Mouse (Mus musculus) CH12.LX (cell line): ENCODE results near the gene Fstl4. TPM values are rescaled to one million over a fixed set of nuclear protein-coding genes. Genes with fewer than 3 reads are reported as not detected.
A peak's percentile ranks its signal among the peaks of the same experiment; 100 is the strongest.

Source experiments
- DNase-seq: peaks from one replicate; pipeline ENCODE4 v3.0.0-alpha.2; 2013; ENCODE audit errors: extremely low read depth
- H3K27ac ChIP-seq: 2 replicates; pipeline ENCODE4 v1.5.1; 2012; ENCODE audit warnings: low read depth, mild to moderate bottlenecking, control low read depth, moderate library complexity; ENCODE audit not compliant: insufficient read depth
- H3K27me3 ChIP-seq: replicated peaks from 2 replicates; pipeline ENCODE3; 2012; ENCODE audit warnings: inconsistent platforms
- H3K36me3 ChIP-seq, 2 experiments: replicated peaks in 1 of 2; 2 replicates each; pipeline versions ENCODE3 to v1.6.1; 2012; ENCODE audit warnings: inconsistent platforms in 1 of 2, low read length in 1 of 2, mild to moderate bottlenecking in 1 of 2, mixed read lengths in 1 of 2, moderate library complexity in 1 of 2; ENCODE audit not compliant: control insufficient read depth in 1 of 2, insufficient read depth in 1 of 2
- H3K4me1 ChIP-seq, 2 experiments: 2 replicates each; pipeline ENCODE4 v1.6.1; 2012; ENCODE audit warnings: inconsistent platforms in 1 of 2, moderate library complexity in 1 of 2; ENCODE audit not compliant: insufficient read depth in 2 of 2, control insufficient read depth in 1 of 2
- H3K4me2 ChIP-seq: 2 replicates; pipeline ENCODE4 v1.6.1; 2012; ENCODE audit warnings: low read depth, mild to moderate bottlenecking, control low read depth; ENCODE audit not compliant: poor library complexity, insufficient read depth, severe bottlenecking
- H3K4me3 ChIP-seq, 3 experiments: fragments of 150-350 bp in 1 of 3; sonication (generic) in 1 of 3; replicated peaks in 1 of 3; 2 replicates each; pipeline versions ENCODE3 to v1.5.1; 2011 to 2012; ENCODE audit warnings: low read depth in 2 of 3, low read length in 2 of 3, mild to moderate bottlenecking in 2 of 3, moderate library complexity in 2 of 3, control low read depth in 1 of 3, improper control_type of control experiment in 1 of 3, inconsistent platforms in 1 of 3, mixed read lengths in 1 of 3; ENCODE audit not compliant: poor library complexity in 1 of 3
- H3K79me2 ChIP-seq: replicated peaks from 2 replicates; pipeline ENCODE4 v1.6.1; 2012; ENCODE audit warnings: mild to moderate bottlenecking, moderate library complexity; ENCODE audit not compliant: control insufficient read depth, poor library complexity, insufficient read depth, severe bottlenecking; ENCODE audit errors: extremely low read depth
- H3K9ac ChIP-seq: 2 replicates; pipeline ENCODE4 v1.6.1; 2012; ENCODE audit warnings: low read depth, mild to moderate bottlenecking, control low read depth, moderate library complexity; ENCODE audit not compliant: insufficient read depth
- H3K9me3 ChIP-seq: replicated peaks from 2 replicates; pipeline ENCODE3; 2012; ENCODE audit warnings: low read length, inconsistent platforms, mixed read lengths
- CHD1 ChIP-seq: IDR thresholded peaks from 2 replicates; pipeline ENCODE4 v1.6.1; 2012; ENCODE audit warnings: low read depth, low read length, improper control_type of control experiment, inconsistent platforms
- E2F4 ChIP-seq: IDR thresholded peaks from 2 replicates; pipeline ENCODE4 v1.6.1; 2011; ENCODE audit warnings: low read depth, low read length, improper control_type of control experiment; ENCODE audit not compliant: insufficient replicate concordance
- ELF1 ChIP-seq: IDR thresholded peaks from 2 replicates; pipeline ENCODE4 v1.6.1; 2014; ENCODE audit warnings: low read depth, mild to moderate bottlenecking, inconsistent platforms, low read length, improper control_type of control experiment
- EP300 ChIP-seq: IDR thresholded peaks from 2 replicates; pipeline ENCODE4 v1.6.1; 2011; ENCODE audit warnings: low read length, improper control_type of control experiment
- HCFC1 ChIP-seq: IDR thresholded peaks from 2 replicates; pipeline ENCODE4 v1.6.1; 2012; ENCODE audit warnings: low read depth, mild to moderate bottlenecking, inconsistent platforms, low read length, improper control_type of control experiment
- IRF4 ChIP-seq: IDR thresholded peaks from 2 replicates; pipeline ENCODE4 v1.6.1; 2014; ENCODE audit warnings: low read depth, mild to moderate bottlenecking, inconsistent platforms, low read length, improper control_type of control experiment
- JUND ChIP-seq: conservative IDR thresholded peaks from 2 replicates; pipeline ENCODE4 v1.6.1; 2011; ENCODE audit warnings: low read depth, low read length, improper control_type of control experiment
- KAT2A ChIP-seq: IDR thresholded peaks from 2 replicates; pipeline ENCODE4 v1.6.1; 2012; ENCODE audit warnings: low read length, improper control_type of control experiment, inconsistent platforms; ENCODE audit not compliant: insufficient replicate concordance
- MAX ChIP-seq: IDR thresholded peaks from 2 replicates; pipeline ENCODE4 v1.6.1; 2011; ENCODE audit warnings: low read length, improper control_type of control experiment
- MAZ ChIP-seq: IDR thresholded peaks from 2 replicates; pipeline ENCODE4 v1.6.1; 2012; ENCODE audit warnings: low read depth, mild to moderate bottlenecking, inconsistent platforms, low read length, improper control_type of control experiment, moderate library complexity
- MXI1 ChIP-seq: IDR thresholded peaks from 2 replicates; pipeline ENCODE4 v1.6.1; 2011; ENCODE audit warnings: mild to moderate bottlenecking, low read depth, low read length, improper control_type of control experiment
- MYC ChIP-seq: IDR thresholded peaks from 2 replicates; pipeline ENCODE4 v1.6.1; 2011; ENCODE audit warnings: low read depth, mild to moderate bottlenecking, improper control_type of control experiment, low read length
- NRF1 ChIP-seq: IDR thresholded peaks from 2 replicates; pipeline ENCODE4 v1.6.1; 2014; ENCODE audit warnings: low read depth, mild to moderate bottlenecking, inconsistent platforms, low read length, improper control_type of control experiment, moderate library complexity
- PAX5 ChIP-seq: IDR thresholded peaks from 2 replicates; pipeline ENCODE4 v1.6.1; 2012; ENCODE audit warnings: low read length, inconsistent platforms, mixed read lengths
- POLR2A ChIP-seq: IDR thresholded peaks from 2 replicates; pipeline ENCODE4 v1.6.1; 2011; ENCODE audit warnings: low read depth, mild to moderate bottlenecking, improper control_type of control experiment, low read length
- POLR2AphosphoS2 ChIP-seq: IDR thresholded peaks from 2 replicates; pipeline ENCODE4 v1.6.1; 2011; ENCODE audit warnings: low read depth, low read length, improper control_type of control experiment
- RCOR1 ChIP-seq: conservative IDR thresholded peaks from 2 replicates; pipeline ENCODE4 v1.6.1; 2012; ENCODE audit warnings: low read depth, mild to moderate bottlenecking, inconsistent platforms, low read length, improper control_type of control experiment
- TBP ChIP-seq: conservative IDR thresholded peaks from 2 replicates; pipeline ENCODE4 v1.6.1; 2011; ENCODE audit warnings: low read depth, low read length, improper control_type of control experiment
- TCF12 ChIP-seq: IDR thresholded peaks from 2 replicates; pipeline ENCODE4 v1.6.1; 2014; ENCODE audit warnings: low read depth, mild to moderate bottlenecking, inconsistent platforms, low read length, improper control_type of control experiment
- USF1 ChIP-seq: IDR thresholded peaks from 2 replicates; pipeline ENCODE4 v1.6.1; 2014; ENCODE audit warnings: low read depth, mild to moderate bottlenecking, inconsistent platforms, low read length, improper control_type of control experiment
- ZC3H11A ChIP-seq: IDR thresholded peaks from 2 replicates; pipeline ENCODE4 v1.6.1; 2012; ENCODE audit warnings: low read depth, mild to moderate bottlenecking, inconsistent platforms, low read length, improper control_type of control experiment
- ZKSCAN1 ChIP-seq: IDR thresholded peaks from 2 replicates; pipeline ENCODE4 v1.6.1; 2012; ENCODE audit warnings: low read depth, inconsistent platforms, low read length, improper control_type of control experiment, borderline replicate concordance
- ZNF384 ChIP-seq: IDR thresholded peaks from 2 replicates; pipeline ENCODE4 v1.6.1; 2012; ENCODE audit warnings: low read depth, low read length, improper control_type of control experiment, inconsistent platforms
- dilution Hi-C: fragments of 300-500 bp; cut with MboI; formaldehyde crosslinking; loops from 2 replicates; pipeline ENCODE4 v1.14.3; 2020; ENCODE audit warnings: low sequenced_read_pairs; ENCODE audit not compliant: extremely low pct_unique_long_range_greater_than_20kb, extremely low pct_ligation_motif_present
- in situ Hi-C: fragments of 300-500 bp; cut with MboI; formaldehyde crosslinking; loops from 3 replicates; pipeline ENCODE4 v1.14.3; 2019; ENCODE audit warnings: low sequenced_read_pairs, low pct_ligation_motif_present, low pct_unique_long_range_greater_than_20kb, mixed read lengths
- polyA plus RNA-seq: library from polyadenylated mRNA; unstranded; fragments of >175 nt; gene quantifications from 2 replicates; pipeline ENCODE4 v1.2.1, GENCODE M21; 2012; ENCODE audit warnings: low read depth; ENCODE audit not compliant: insufficient read length
- total RNA-seq, 2 experiments: library from RNA; depleted of rRNA; stranded (reverse); fragments of 300-350 nt in 1 of 2; fragments of >200 nt in 1 of 2; gene quantifications; 2 replicates each; pipeline ENCODE4 v1.2.3; 2012 to 2014

Fstl4 gene
- total and polyA plus RNA-seq, 3 experiments: not detected

- Histone ChIP-seq H3K27me3 (peaks cover 93% of the 10 kb centered on the region), H3K36me3 (no peaks in the 10 kb centered on the region), H3K4me3 (no peak overlapping the region), H3K4me1 (no peaks in the 10 kb centered on the region), H3K4me2 (no peak overlapping the region), H3K79me2 (no peaks in the 10 kb centered on the region), H3K9me3 (no peaks in the 10 kb centered on the region), H3K9ac (no peak overlapping the region), H3K27ac (no peak overlapping the region)
- in situ Hi-C loops: no loop called here
- DNase-seq: no peak
- dilution Hi-C loops: no loop called here
- no peak for TF ChIP-seq MYC
These were observed 178.5 kb downstream of the Fstl4 start for GRCm38 (mm10) chr11:52942967-52943366.

- no peaks in the 10 kb centered on the region for H3K36me3 ChIP-seq
These were observed 190.6 kb downstream of the Fstl4 start for GRCm38 (mm10) chr11:52954995-52955394.

GRCm38 (mm10) chr11:52968809-52969208 is 204.4 kb downstream of the Fstl4 start:
- DNase-seq: no peak
- Histone ChIP-seq H3K4me2 (peak overlapping the region; percentile 1; the same call in 1 of the 2 replicates), H3K79me2 (no peaks in the 10 kb centered on the region), H3K36me3 (no peaks in the 10 kb centered on the region), H3K9ac (no peak overlapping the region), H3K4me3 (no peak overlapping the region), H3K4me1 (no peaks in the 10 kb centered on the region), H3K27ac (no peak overlapping the region), H3K9me3 (no peaks in the 10 kb centered on the region), H3K27me3 (peaks cover 83% of the 10 kb centered on the region)
- in situ Hi-C loops (no loop called here), dilution Hi-C loops (no loop called here)
- TF ChIP-seq ZC3H11A (no peak), MXI1 (no peak), KAT2A (no peak), TBP (no peak)

More at GRCm38 (mm10) chr11:52954995-52955394, 190.6 kb downstream of the Fstl4 start:
- Histone ChIP-seq H3K9me3 (no peaks in the 10 kb centered on the region), H3K4me3 (no peak overlapping the region), H3K79me2 (no peaks in the 10 kb centered on the region), H3K4me2 (no peak overlapping the region), H3K9ac (no peak overlapping the region), H3K27ac (no peak overlapping the region), H3K4me1 (no peaks in the 10 kb centered on the region), H3K27me3 (peaks cover 94% of the 10 kb centered on the region)
- TF ChIP-seq HCFC1: no peak
- TF ChIP-seq ZKSCAN1: no peak
- no peak for TF ChIP-seq IRF4
- TF ChIP-seq PAX5: no peak
- TF ChIP-seq CHD1: no peak
- no peak for TF ChIP-seq NRF1
- TF ChIP-seq E2F4: no peak
- no peak for TF ChIP-seq JUND
- TF ChIP-seq RCOR1: no peak
- TF ChIP-seq TCF12: no peak
- no peak for TF ChIP-seq ELF1
- TF ChIP-seq EP300: no peak
- TF ChIP-seq ZNF384: no peak
- TF ChIP-seq MAX: no peak
- no peak for TF ChIP-seq MAZ
- no peak for TF ChIP-seq KAT2A
- no peak for TF ChIP-seq ZC3H11A
- TF ChIP-seq USF1: no peak
- no peak for TF ChIP-seq POLR2AphosphoS2
- no peak for TF ChIP-seq POLR2A
- dilution Hi-C loops (no loop called here), in situ Hi-C loops (no loop called here)
- DNase-seq: no peak
